In genomic region chr1:43361455-43361863, GRCm38 (mm10) we compare ENCODE assay signal across 9 mouse cellular contexts.
A peak's percentile ranks its signal among the peaks of the same experiment; 100 is the strongest.
DNase-seq lines count a peak whose midpoint lies in the region; ATAC-seq and TF ChIP-seq lines count a peak whose summit lies in the region.
"Had no signal": no experiment of that assay in that cellular context is flagged by ENCODE, and none has a peak within 500 bp of the region (broad histone marks: within the 10 kb centered on the region; RNA-seq: fewer than 3 reads in every experiment).

No protein-coding gene starts in this region.

- H3K27me3 ChIP-seq in midbrain, embryonic 11.5 days (ENCODE audit: control insufficient read depth, insufficient read depth, low read length): no peaks in the 10 kb centered on the region
- no peaks in the 10 kb centered on the region for H3K27me3 ChIP-seq in midbrain, embryonic 13.5 days
- no peaks in the 10 kb centered on the region for H3K27me3 ChIP-seq in hindbrain, postnatal 0 days (ENCODE audit: insufficient read depth, low read length)

- H3K4me1 ChIP-seq in midbrain, embryonic 11.5 days (ENCODE audit: control insufficient read depth, insufficient read depth, low read length): peaks cover 20% of the 10 kb centered on the region
- H3K4me1 ChIP-seq in midbrain, embryonic 13.5 days (replicated peaks): peaks cover 18% of the 10 kb centered on the region
- H3K4me1 ChIP-seq in bone marrow, adult 2 months (ENCODE audit: control insufficient read depth, insufficient read depth, low read length): peaks cover 2% of the 10 kb centered on the region
- peaks cover 20% of the 10 kb centered on the region for H3K4me1 ChIP-seq in hindbrain, postnatal 0 days (ENCODE audit: insufficient read depth, low read length)

- no peak overlapping the region for H3K9ac ChIP-seq in midbrain, embryonic 11.5 days (ENCODE audit: low read length)
- H3K9ac ChIP-seq in midbrain, embryonic 13.5 days (replicated peaks): no peak overlapping the region
- no peak overlapping the region for H3K9ac ChIP-seq in hindbrain, postnatal 0 days (replicated peaks; ENCODE audit: low read length)
- H3K9ac ChIP-seq: liver, embryonic 13.5 days had no signal

- TF ChIP-seq CTCF in bone marrow, adult 2 months (IDR thresholded peaks at IDR 0.05; ENCODE audit: control insufficient read depth, insufficient read depth, low read length): no peak
- no peak for TF ChIP-seq CTCF in hindbrain, postnatal 0 days (IDR thresholded peaks at IDR 0.05; ENCODE audit: low read depth)

- no peaks in the 10 kb centered on the region for H3K9me3 ChIP-seq in midbrain, embryonic 11.5 days (ENCODE audit: control insufficient read depth, low read length)
- H3K9me3 ChIP-seq in midbrain, embryonic 13.5 days: no peaks in the 10 kb centered on the region
- no peaks in the 10 kb centered on the region for H3K9me3 ChIP-seq in hindbrain, postnatal 0 days (ENCODE audit: low read length)
- H3K9me3 ChIP-seq: liver, embryonic 13.5 days had no signal

- H3K36me3 ChIP-seq in midbrain, embryonic 11.5 days (ENCODE audit: control insufficient read depth, insufficient read depth, low read length): no peaks in the 10 kb centered on the region
- no peaks in the 10 kb centered on the region for H3K36me3 ChIP-seq in midbrain, embryonic 13.5 days
- no peaks in the 10 kb centered on the region for H3K36me3 ChIP-seq in hindbrain, postnatal 0 days (ENCODE audit: insufficient read depth, low read length)
- H3K36me3 ChIP-seq: liver, embryonic 13.5 days had no signal

- no peak overlapping the region for H3K27ac ChIP-seq in midbrain, embryonic 11.5 days (ENCODE audit: low read depth, low read length)
- no peak overlapping the region for H3K27ac ChIP-seq in midbrain, embryonic 13.5 days
- peak overlapping the region; percentile 59 for H3K27ac ChIP-seq in bone marrow, adult 2 months (ENCODE audit: control insufficient read depth, insufficient read depth, low read depth, low read length, poor library complexity)
- no peak overlapping the region for H3K27ac ChIP-seq in hindbrain, postnatal 0 days
- H3K27ac ChIP-seq: liver, embryonic 13.5 days had no signal

- peak; percentile 66 for ATAC-seq in midbrain, embryonic 11.5 days (ENCODE audit: low FRiP score)
- no peak for ATAC-seq in midbrain, embryonic 13.5 days
- peak; percentile 59 for ATAC-seq in hindbrain, postnatal 0 days
- peak; percentile 57 for ATAC-seq in neutrophil, adult 5-6 weeks (ENCODE audit: extremely low read depth, insufficient number of reproducible peaks, low FRiP score, poor library complexity, severe bottlenecking)

- H3K4me3 ChIP-seq in midbrain, embryonic 11.5 days (ENCODE audit: low read depth, low read length): no peak overlapping the region
- no peak overlapping the region for H3K4me3 ChIP-seq in midbrain, embryonic 13.5 days (replicated peaks)
- H3K4me3 ChIP-seq in bone marrow, adult 2 months (replicated peaks; ENCODE audit: control insufficient read depth, low read depth, low read length): no peak overlapping the region
- no peak overlapping the region for H3K4me3 ChIP-seq in hindbrain, postnatal 0 days (ENCODE audit: low read length)
- H3K4me3 ChIP-seq: liver, embryonic 13.5 days had no signal

- no peak overlapping the region for H3K4me2 ChIP-seq in midbrain, embryonic 11.5 days
- H3K4me2 ChIP-seq in midbrain, embryonic 13.5 days (replicated peaks): no peak overlapping the region
- H3K4me2 ChIP-seq in hindbrain, postnatal 0 days (ENCODE audit: low read depth, low read length): no peak overlapping the region
- H3K4me2 ChIP-seq: liver, embryonic 13.5 days had no signal

- TF ChIP-seq POLR2A in bone marrow, adult 2 months (IDR thresholded peaks at IDR 0.05; ENCODE audit: borderline replicate concordance, control insufficient read depth, low read depth, low read length): no peak

- DNase-seq in midbrain, embryonic 11.5 days (ENCODE audit: low spot score, missing footprints): no peak
- DNase-seq in hindbrain, postnatal 0 days (ENCODE audit: low spot score): no peak
- DNase-seq in right cerebral cortex, postnatal 14 days: no peak
- no peak for DNase-seq in layer of hippocampus, adult 8-10 months (ENCODE audit: low spot score in 2 of 2)
- DNase-seq: liver, embryonic 13.5 days; right cerebral cortex, adult 18-20 months had no signal

- WGBS in midbrain, embryonic 11.5 days: 10% methylated on average over 3 of the region's 3 CpGs
- 7% methylated on average over 3 of the region's 3 CpGs for WGBS in midbrain, embryonic 13.5 days
- 18% methylated on average over 3 of the region's 3 CpGs for WGBS in bone marrow, adult 2 months
- WGBS in hindbrain, postnatal 0 days: 14% methylated on average over 3 of the region's 3 CpGs
